Mouse (Mus musculus): ENCODE data around the gene Pdzrn4.

The Pdzrn4 gene

DNA sequence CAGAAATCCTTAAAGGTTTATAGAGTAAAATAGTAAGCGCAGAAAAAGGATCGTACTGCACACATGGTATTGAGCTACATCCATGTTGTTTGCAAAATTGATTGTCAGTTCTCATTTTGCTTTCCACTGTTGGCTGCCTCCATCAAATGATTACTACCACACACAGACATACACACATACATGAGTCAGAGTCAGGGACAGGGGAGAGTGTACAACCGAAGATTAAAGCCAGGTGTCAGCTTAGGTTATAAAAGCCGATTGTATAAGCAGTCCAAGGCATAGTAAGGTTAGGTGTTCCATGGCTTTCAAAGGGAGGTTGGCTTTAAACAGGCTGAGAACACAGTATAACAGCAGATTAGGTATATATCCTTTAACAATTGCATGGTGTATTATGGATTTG lies 343.2 kb downstream of the Pdzrn4 start:
- no peak for DNase-seq (ENCODE audit: low spot score)

DNA sequence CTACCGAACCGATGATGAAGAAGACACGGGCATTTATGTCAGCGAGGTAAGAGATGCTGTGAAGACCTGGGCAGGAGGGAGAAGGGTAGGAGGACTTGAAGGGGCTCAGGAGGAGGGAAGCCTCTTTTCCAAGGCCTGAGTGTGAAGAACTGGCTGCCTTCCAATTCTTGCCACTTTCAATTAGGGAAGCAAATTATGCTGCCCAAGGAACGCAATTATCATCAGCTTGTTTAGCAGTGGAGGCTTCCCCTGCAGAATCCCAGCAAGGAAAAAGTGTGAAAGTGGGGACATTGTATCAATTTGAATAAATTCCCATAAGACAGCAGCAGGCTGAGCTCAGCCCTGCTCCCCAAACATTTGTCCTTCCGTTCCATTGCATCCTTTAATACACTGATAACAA lies 346.9 kb downstream of the Pdzrn4 start:
- no peak for DNase-seq (ENCODE audit: low spot score)

DNA sequence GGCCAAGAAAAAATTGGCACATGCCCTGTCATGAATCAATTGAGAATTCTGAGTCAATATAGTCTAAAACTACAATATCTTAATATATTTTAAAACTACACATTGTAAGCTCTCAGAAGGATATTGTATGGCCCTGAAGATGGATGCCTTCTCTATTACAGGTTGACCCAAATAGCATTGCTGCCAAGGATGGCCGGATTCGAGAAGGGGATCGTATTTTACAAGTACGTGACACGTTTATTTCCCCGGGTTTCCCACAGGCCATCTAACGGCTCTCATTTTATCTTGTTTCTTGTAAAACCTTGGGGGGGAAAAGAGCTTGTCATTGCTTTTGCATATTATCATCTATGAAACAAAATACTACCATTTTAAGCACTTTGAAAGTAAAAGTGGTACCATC lies 349.4 kb downstream of the Pdzrn4 start:
- DNase-seq (ENCODE audit: low spot score): no peak

DNA sequence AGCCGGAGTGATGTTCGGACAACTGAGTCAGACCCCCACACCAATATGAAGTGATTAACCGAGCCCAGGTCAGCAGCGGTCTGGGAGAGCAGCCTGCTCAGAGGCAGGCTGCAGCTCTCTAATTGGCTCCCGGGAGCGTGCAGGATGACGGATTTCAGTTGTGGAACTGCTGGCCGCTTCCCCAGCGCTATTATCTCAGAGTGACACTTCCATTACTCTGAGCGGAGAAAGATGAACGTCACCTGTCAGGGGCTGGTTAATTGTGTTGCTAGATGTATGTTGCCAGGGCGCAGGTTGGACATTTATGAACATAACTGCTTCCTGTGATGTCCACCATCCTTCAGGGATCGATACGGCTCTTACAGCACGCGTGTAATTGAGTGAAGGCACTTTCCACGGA lies 355.5 kb downstream of the Pdzrn4 start:
- no peak for DNase-seq (ENCODE audit: low spot score)

DNA sequence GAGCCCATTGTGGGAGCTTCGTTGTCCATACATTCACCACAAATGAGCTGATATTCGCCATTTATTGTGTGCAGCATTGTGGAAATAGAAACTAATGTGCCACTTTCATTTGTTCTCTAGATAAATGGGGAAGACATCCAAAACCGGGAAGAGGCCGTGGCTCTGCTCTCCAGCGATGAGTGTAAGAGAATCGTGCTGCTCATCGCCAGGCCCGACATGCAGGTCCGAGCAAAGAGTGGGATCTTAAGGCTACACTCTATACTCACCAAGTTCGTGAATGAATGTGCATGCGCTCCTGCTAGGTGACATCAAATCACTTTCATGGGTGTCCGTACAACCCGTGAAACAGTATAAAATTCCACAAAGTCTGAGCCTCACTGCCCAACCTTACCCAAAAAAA lies 355.9 kb downstream of the Pdzrn4 start:
- no peak for DNase-seq (ENCODE audit: low spot score)

DNA sequence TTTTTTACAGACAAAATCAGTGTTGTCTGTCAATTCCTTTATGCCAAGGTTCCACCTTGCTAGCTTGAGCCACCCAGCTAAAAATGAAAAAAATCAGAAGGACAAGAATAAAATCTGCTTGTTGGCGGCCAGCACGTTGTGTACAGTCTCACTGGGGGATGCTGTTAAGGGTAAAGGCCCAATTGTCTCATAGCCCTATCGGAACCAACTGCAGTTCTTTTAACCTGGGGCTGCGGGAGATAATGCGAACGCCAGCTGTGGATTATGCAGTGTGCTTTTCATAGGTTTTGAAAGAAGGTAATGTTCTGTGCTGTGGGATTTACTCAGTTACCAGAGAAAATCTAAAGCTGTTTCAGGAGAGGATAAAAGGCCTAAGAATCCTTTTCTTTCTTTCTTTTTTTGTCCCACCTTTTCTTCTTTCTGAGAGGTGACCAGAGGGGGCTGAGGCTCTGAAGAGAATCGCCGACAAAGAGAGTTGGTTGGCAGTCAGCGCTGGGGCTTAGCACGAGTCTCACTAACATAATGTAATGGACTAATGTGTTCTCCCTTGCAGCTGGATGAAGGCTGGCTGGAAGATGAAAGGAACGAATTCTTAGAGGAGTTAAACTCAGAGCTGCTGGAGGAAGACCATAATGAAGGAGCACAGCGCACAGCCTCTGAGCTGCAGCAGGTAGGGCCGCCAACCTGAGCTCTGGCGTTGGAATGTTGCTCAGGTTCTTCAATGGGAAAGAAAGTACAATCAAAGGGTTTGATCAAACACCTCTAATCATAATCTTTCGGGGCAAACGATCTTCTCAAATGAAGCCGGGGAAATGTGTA lies 360.6 kb downstream of the Pdzrn4 start:
- DNase-seq (ENCODE audit: low spot score): no peak

DNA sequence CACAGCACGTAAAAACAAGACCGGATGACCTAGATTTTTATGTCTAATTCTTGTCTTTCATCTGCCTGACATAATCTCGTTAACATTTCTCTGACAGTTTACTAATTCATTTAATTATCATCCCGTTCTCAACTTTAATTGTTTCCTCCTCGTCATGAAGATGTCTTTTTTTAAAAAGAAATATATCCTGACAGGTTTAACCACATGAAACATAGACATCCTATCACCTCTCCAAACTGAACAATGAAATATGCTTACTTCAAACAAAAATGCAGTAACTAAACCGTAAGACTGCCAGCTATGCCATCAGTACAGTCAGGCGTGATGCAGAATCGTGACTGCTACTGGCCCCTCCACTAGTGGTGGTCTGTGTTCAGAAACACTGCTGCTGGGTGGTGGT lies 362.3 kb downstream of the Pdzrn4 start:
- no peak for DNase-seq (ENCODE audit: low spot score)

DNA sequence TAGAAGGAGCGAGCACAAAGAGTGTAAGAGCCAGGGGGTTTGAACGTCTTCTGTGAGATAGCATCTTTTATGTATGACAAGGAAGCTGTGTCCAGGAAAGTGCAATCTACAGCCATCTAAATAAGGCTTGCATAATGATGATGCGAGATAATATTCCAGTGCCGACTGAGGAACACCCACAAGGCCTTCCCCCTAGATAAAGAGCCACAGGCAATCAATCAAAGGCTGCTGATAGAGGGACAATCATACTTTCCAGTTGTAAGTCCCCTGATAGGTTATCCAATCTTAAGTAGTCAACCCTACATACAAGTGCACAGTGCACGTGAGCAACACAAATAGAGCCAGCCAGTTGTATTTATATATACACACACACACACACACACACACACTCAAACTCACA lies 366.6 kb downstream of the Pdzrn4 start:
- DNase-seq (ENCODE audit: low spot score): no peak

DNA sequence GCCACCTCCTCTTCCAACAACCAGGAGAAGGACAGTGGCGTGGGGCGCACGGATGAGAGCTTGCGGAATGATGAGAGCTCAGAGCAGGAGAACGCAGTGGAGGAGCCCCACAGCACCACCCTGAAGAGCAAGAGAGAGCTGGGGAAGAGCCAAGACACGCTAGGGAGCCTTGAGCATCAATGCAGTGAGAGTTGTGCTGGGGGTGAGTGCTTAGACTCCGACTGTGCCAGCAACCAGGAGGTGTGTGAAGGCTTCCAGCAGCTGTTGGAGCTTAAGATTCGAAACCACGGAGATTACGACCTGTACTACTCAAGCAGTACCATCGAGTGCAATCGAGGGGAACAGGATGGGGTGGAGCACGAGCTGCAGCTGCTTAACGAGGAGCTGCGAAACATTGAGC lies 372.9 kb downstream of the Pdzrn4 start:
- no peak for DNase-seq (ENCODE audit: low spot score)

DNA sequence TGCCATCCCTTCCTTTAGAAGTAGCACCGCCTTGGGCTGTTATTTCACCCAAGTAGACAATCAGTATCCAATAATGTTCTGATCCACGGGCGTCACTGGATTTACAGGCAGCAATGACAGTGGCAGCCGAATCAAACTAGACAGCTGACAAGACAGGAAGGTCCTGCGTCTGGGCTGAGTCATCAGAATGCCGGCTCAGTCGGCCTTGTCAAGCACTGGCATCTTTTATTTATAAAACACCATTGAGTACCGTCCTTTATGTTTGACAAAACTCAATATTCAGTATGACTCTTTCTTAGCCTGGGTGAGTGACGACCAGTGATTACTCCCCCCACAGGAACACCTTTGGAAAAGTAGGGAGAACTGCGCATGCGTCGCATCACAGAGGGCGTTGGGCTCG lies 391.4 kb downstream of the Pdzrn4 start:
- no peak for DNase-seq (ENCODE audit: low spot score)

DNA sequence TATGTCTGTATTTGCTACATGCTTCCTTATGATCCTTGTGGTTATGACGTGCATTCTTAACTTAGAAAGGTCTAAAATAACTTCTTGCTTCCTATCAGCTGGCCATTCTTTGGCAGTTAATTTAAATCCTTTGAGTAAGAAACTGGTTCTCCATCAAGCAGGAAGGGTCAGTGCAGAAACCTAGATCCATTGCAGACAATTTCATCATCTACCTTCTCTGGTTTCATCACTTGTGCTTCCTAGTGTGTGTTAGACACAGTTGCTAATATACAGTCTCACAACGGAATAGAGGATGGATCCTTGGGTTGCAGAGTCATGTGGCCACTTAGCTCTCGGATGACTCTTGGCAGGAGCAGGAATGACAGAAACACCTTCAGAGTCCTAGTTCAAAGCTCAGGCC lies 397.6 kb downstream of the Pdzrn4 start:
- DNase-seq (ENCODE audit: low spot score): no peak

DNA sequence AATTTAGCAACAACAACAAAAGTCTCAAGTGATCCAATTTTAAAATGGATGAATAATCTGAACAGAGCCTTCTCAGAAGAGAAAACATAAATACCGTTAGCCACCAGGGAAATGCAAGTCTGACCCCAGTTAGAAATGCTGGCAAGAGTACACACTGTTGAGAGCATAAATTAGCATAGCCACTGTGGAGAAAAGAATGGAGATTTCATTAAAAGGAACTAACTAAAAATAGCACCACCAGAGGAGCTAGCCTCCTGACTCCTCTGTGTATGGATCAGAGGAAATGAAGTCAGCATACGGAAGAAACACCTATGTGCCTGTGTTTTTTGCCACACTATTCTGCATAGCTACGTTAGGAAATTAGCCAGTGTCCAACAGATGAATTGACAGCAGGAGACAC lies 409.3 kb downstream of the Pdzrn4 start:
- no peak for DNase-seq (ENCODE audit: low spot score)

DNA sequence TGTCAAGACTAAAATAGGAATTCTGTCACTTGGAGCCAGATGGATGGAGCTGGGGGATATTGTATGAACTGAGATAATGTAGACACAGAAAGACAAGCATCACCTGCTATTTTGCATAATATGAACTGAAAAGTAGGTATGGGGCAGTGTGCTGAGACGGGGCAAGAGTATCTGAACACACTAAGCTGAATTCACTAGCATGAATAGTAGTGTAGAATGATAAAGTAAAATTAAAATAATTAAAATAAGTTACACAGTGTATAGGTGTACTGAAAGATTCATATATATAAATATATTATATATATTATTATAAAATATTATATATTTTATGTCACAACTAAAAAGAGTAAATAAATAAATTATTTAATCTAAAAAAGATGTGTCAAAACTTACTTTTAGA lies 409.7 kb downstream of the Pdzrn4 start:
- DNase-seq (ENCODE audit: low spot score): no peak

All from T-cell, adult 2 months (primary cell).